Mouse (Mus musculus) testis, adult 2 months (tissue): ENCODE measurements around the gene Gm13762. TPM values are rescaled to one million over a fixed set of nuclear protein-coding genes. Genes with fewer than 3 reads are reported as not detected.
"Not testable (repeated sequence)": the region's sequence is repeated elsewhere in the genome, so short reads cannot be mapped to it uniquely, and the experiment has no call there.

ENCODE experiments used
- H3K27ac ChIP-seq: fragments of 200-500 bp; 2 replicates; pipeline ENCODE4 v1.5.1; 2012; ENCODE audit warnings: low read depth, low read length; ENCODE audit not compliant: control insufficient read depth, insufficient read depth
- H3K27me3 ChIP-seq: fragments of 200-500 bp; 2 replicates; pipeline ENCODE4 v1.6.1; 2012; ENCODE audit warnings: mild to moderate bottlenecking, low read length, moderate library complexity; ENCODE audit not compliant: control insufficient read depth, insufficient read depth
- H3K36me3 ChIP-seq: fragments of 200-500 bp; 2 replicates; pipeline ENCODE4 v1.6.1; 2012; ENCODE audit warnings: mild to moderate bottlenecking, low read length; ENCODE audit not compliant: control insufficient read depth, insufficient read depth
- H3K4me1 ChIP-seq: fragments of 200-500 bp; 2 replicates; pipeline ENCODE4 v1.6.1; 2012; ENCODE audit warnings: low read length; ENCODE audit not compliant: control insufficient read depth, insufficient read depth
- H3K4me3 ChIP-seq: fragments of 200-500 bp; 2 replicates; pipeline ENCODE4 v1.5.1; 2012; ENCODE audit warnings: low read depth, mild to moderate bottlenecking, low read length, moderate library complexity, mixed read lengths; ENCODE audit not compliant: control insufficient read depth
- CTCF ChIP-seq: fragments of 200-500 bp; IDR thresholded peaks from 2 replicates; pipeline ENCODE4 v1.5.1; 2012; ENCODE audit warnings: low read depth, mild to moderate bottlenecking, inconsistent platforms, low read length, moderate library complexity; ENCODE audit not compliant: control insufficient read depth, insufficient read depth, insufficient replicate concordance
- POLR2A ChIP-seq: fragments of 200-500 bp; IDR thresholded peaks from 2 replicates; pipeline ENCODE4 v1.6.1; 2012; ENCODE audit warnings: low read depth, mild to moderate bottlenecking, inconsistent platforms, low read length, moderate library complexity; ENCODE audit not compliant: control insufficient read depth
- polyA plus RNA-seq: library from polyadenylated mRNA; depleted of rRNA; stranded (reverse); fragments of >200 nt; gene quantifications from 2 replicates; pipeline ENCODE4 v1.2.3, GENCODE M21; 2012; rRNA removed

The Gm13762 gene
- polyA plus RNA-seq, result not detected in 2 replicates

DNA sequence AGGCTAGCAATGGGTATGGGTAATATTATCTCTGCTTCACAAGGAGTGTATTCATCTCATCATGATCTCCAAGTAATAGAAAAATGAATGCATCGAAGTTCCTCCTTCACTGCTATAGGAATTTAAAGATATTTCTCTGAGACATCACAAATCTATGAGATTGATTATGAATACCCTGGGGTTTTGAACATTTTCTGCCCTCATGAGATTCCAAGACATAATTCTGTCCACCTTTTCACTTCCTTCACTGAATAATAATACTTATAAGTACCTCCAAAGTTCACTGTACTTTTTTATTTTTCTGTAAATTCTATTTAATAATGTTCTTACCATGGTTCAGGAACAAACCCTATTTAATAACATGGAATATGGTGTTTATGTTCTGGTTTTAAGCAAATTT, at the start of gene Gm13762:
TSS of gene Gm13762 (minus strand) at position 101 of the 400 bp plus-strand sequence.
- H3K4me3 ChIP-seq, result no peak within 1 kb of the TSS

DNA sequence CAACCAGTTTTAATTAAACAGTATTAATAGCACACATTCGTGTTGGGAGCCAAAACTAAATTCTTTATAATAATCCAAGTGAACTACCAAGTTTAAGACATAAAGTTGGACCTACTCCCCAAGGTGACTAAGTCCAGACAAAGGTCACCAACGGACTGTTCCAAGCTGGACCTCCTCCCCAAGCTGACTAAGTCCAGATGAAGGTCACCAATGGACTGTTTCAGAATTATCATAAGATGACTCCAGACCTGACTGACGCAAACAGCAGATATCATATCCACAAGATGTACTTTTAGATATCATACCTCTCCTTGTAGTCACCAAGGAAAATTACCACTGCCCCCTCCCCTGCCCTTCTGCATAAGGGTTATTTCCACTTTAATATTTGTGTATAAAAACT, 41.4 kb upstream of the Gm13762 start:
- not testable (repeated sequence) for H3K27me3 ChIP-seq, H3K27ac ChIP-seq, H3K36me3 ChIP-seq, H3K4me1 ChIP-seq, H3K4me3 ChIP-seq

More for the DNA sequence above, at the start of gene Gm13762:
- TF ChIP-seq POLR2A, result no peak
- TF ChIP-seq CTCF, result no peak
- H3K36me3 ChIP-seq, result no peaks in the 10 kb centered on the region
- H3K27me3 ChIP-seq, result no peaks in the 10 kb centered on the region
- no peak within 1 kb of the TSS for H3K27ac ChIP-seq
- no peaks in the 10 kb centered on the region for H3K4me1 ChIP-seq

DNA sequence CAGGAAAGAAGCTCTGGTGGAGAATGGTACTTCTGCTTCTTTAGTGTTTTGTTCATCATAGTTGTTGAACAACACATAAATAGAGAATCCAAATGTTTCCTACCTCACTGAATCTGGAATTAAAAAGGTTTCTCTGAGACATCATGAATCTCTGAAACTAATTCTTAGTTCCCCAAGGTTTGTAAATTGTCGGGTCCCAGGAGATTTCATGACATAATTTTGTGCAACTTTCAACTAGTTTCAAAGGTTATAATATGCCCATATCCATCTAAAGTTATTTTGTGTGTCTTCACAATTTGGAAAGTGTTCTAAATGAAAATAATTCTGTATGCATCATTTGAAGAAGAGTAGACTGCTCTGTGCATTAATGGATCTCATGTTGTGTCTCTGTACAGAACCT, 38.2 kb upstream of the Gm13762 start, which contains the start of gene Olfr1216:
TSS of gene Olfr1216 (minus strand) at position 101 of the 400 bp plus-strand sequence.
- no peak within 1 kb of the TSS for H3K4me3 ChIP-seq
- no peak within 1 kb of the TSS for H3K27ac ChIP-seq
- H3K27me3 ChIP-seq, result no peaks in the 10 kb centered on the region

DNA sequence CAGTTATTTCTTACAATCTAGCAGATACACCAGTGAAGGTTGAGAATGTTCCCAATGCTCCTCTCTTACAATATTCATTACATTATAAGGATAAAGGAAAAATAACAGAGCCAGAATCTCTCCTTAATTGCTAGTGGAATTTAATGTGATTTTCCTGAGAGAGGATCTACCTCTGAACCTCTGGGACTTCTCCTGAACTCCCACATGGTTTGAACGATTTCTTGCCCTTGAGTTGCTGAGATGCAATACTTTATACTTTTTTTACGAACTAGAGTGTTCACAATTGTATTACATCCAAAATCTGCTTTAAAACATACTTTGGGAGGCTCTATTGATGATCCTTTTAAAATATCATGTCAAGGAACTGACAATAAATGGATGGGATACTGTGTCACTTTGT, 26.8 kb upstream of the Gm13762 start, which contains the start of gene Olfr1215:
TSS of gene Olfr1215 (minus strand) at position 101 of the 400 bp plus-strand sequence.
- no peaks in the 10 kb centered on the region for H3K36me3 ChIP-seq
- no peak within 1 kb of the TSS for H3K4me3 ChIP-seq
- no peaks in the 10 kb centered on the region for H3K27me3 ChIP-seq
- no peaks in the 10 kb centered on the region for H3K4me1 ChIP-seq
- no peak within 1 kb of the TSS for H3K27ac ChIP-seq
- no peak for TF ChIP-seq POLR2A
- no peak for TF ChIP-seq CTCF

More for the DNA sequence above, 38.2 kb upstream of the Gm13762 start, which contains the start of gene Olfr1216:
- no peak for TF ChIP-seq POLR2A
- TF ChIP-seq CTCF, result no peak
- Histone ChIP-seq H3K4me1 (no peaks in the 10 kb centered on the region), H3K36me3 (no peaks in the 10 kb centered on the region)

DNA sequence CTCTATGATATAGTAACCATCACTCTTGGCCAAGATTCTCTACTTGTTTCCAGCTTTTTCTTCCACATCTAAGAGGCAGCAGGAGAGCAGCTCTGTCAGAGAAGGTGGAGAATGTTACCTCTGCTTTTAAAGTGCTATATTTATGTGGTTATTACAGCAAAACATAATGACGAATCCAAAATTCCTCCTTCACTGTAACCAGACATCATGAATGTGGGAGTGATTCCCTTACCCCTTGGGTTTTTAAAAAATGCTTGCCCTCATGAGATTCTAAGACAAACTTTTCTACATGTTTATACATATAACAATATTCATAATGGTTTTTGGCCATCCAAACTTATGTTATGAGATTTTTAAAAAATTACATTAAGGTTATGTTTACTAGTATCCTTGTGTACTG, 12.5 kb upstream of the Gm13762 start, which contains the start of gene Olfr1214:
TSS of gene Olfr1214 (minus strand) at position 101 of the 400 bp plus-strand sequence.
- no peaks in the 10 kb centered on the region for H3K36me3 ChIP-seq
- no peaks in the 10 kb centered on the region for H3K4me1 ChIP-seq
- TF ChIP-seq CTCF, result no peak
- no peak for TF ChIP-seq POLR2A

DNA sequence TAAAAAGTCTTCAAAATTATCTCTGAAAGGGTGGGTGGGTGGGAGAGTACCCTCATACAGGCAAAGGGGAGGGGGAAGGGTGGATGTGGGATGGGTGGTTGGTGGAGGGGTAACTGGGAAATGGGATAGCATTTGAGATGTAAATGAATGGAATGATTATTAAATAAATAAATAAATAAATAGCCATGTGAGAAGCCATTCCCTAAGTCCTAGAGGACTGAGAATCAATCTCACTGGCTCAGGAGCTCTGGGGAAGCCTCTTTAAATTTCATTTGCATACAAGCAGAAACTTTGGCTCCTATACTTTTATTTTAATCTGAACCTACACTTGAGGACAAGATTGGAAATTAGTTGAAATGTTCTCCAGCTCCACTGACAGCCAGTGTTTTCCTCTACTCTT, 26.4 kb downstream of the Gm13762 start, which contains the start of gene Olfr1212:
TSS of gene Olfr1212 (plus strand) at position 301 of the 400 bp plus-strand sequence.
- Histone ChIP-seq H3K27me3 (no peaks in the 10 kb centered on the region), H3K4me1 (no peaks in the 10 kb centered on the region), H3K36me3 (no peaks in the 10 kb centered on the region), H3K27ac (no peak within 1 kb of the TSS), H3K4me3 (no peak within 1 kb of the TSS)
- TF ChIP-seq CTCF, result no peak
- TF ChIP-seq POLR2A, result no peak

More for the DNA sequence above, 12.5 kb upstream of the Gm13762 start, which contains the start of gene Olfr1214:
- Histone ChIP-seq H3K27me3 (no peaks in the 10 kb centered on the region), H3K4me3 (no peak within 1 kb of the TSS), H3K27ac (no peak within 1 kb of the TSS)

DNA sequence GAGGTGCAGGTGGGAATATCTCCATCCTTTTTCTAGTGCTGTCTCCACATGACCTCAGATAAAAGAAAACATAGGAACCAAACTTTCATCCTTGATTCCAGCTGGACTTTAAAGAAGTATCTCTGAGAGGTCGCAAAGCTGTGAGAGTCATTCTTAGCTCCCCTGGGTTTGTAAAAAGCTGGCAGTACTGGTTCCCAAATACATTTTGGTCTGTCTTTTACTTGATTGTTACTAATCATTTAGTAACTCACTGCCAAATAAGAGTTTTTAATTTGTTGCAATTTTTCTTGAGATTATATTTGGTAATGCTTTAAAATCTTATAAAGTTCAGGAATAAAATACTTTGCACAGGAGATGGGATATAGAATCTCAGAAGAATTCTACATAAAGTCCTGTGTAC, 42.1 kb downstream of the Gm13762 start, which contains the start of gene Olfr1211:
TSS of gene Olfr1211 (minus strand) at position 101 of the 400 bp plus-strand sequence.
- Histone ChIP-seq H3K36me3 (no peaks in the 10 kb centered on the region), H3K4me3 (no peak within 1 kb of the TSS), H3K27ac (no peak within 1 kb of the TSS), H3K4me1 (no peaks in the 10 kb centered on the region), H3K27me3 (no peaks in the 10 kb centered on the region)
- TF ChIP-seq CTCF, result no peak
- TF ChIP-seq POLR2A, result no peak

Other genes starting within 250 kb of the Gm13762 start
- gene Olfr1197, start 247.9 kb downstream of the Gm13762 start, polyA plus RNA-seq, result not detected in 2 replicates
- not detected in 2 replicates for gene Olfr1198, start 228.9 kb downstream of the Gm13762 start, polyA plus RNA-seq
- gene Olfr1199, start 219.8 kb downstream of the Gm13762 start, polyA plus RNA-seq, result not detected in 2 replicates
- gene Olfr1200, start 209.8 kb downstream of the Gm13762 start, polyA plus RNA-seq, result not detected in 2 replicates
- gene Olfr1201, start 187.2 kb downstream of the Gm13762 start, polyA plus RNA-seq, result not detected in 2 replicates
- gene Olfr1202, start 165.8 kb downstream of the Gm13762 start, polyA plus RNA-seq, result not detected in 2 replicates
- gene Olfr1205, start 150.5 kb downstream of the Gm13762 start, polyA plus RNA-seq, result not detected in 2 replicates
- gene Olfr1204, start 131.0 kb downstream of the Gm13762 start, polyA plus RNA-seq, result not detected in 2 replicates
- gene Olfr1206, start 117.0 kb downstream of the Gm13762 start, polyA plus RNA-seq, result not detected in 2 replicates
- gene Olfr1208, start 78.0 kb downstream of the Gm13762 start, polyA plus RNA-seq, result not detected in 2 replicates
- not detected in 2 replicates for gene Olfr1209, start 65.1 kb downstream of the Gm13762 start, polyA plus RNA-seq
- gene Olfr1211, start 42.2 kb downstream of the Gm13762 start, polyA plus RNA-seq, result not detected in 2 replicates
- not detected in 2 replicates for gene Olfr1212, start 26.3 kb downstream of the Gm13762 start, polyA plus RNA-seq
- not detected in 2 replicates for gene Olfr1214, start 12.4 kb upstream of the Gm13762 start, polyA plus RNA-seq
- not detected in 2 replicates for gene Olfr1215, start 26.7 kb upstream of the Gm13762 start, polyA plus RNA-seq
- not detected in 2 replicates for gene Olfr1216, start 38.1 kb upstream of the Gm13762 start, polyA plus RNA-seq
- gene Olfr1217, start 51.8 kb upstream of the Gm13762 start, polyA plus RNA-seq, result not detected in 2 replicates
- not detected in 2 replicates for gene Olfr1218, start 80.9 kb upstream of the Gm13762 start, polyA plus RNA-seq
- not detected in 2 replicates for gene Olfr1219, start 103.2 kb upstream of the Gm13762 start, polyA plus RNA-seq
- gene Olfr1220, start 126.6 kb upstream of the Gm13762 start, polyA plus RNA-seq, result not detected in 2 replicates
- gene Olfr1221, start 137.0 kb upstream of the Gm13762 start, polyA plus RNA-seq, result not detected in 2 replicates
- gene Olfr1222, start 152.8 kb upstream of the Gm13762 start, polyA plus RNA-seq, result not detected in 2 replicates
- not detected in 2 replicates for gene Olfr1223, start 171.3 kb upstream of the Gm13762 start, polyA plus RNA-seq
- gene Olfr1224-ps1, start 183.8 kb upstream of the Gm13762 start, polyA plus RNA-seq, result not detected in 2 replicates
- gene Olfr1225, start 194.4 kb upstream of the Gm13762 start, polyA plus RNA-seq, result not detected in 2 replicates
- gene Olfr1226, start 219.8 kb upstream of the Gm13762 start, polyA plus RNA-seq, result not detected in 2 replicates